Mouse (Mus musculus): ENCODE measurements around the gene Tbc1d9b. TPM values are rescaled to one million over a fixed set of nuclear protein-coding genes. Genes with fewer than 3 reads are reported as not detected.

Gene Tbc1d9b
- total RNA-seq, 2 experiments from 2014 or later: 71.9 to 77.0 TPM

DNA sequence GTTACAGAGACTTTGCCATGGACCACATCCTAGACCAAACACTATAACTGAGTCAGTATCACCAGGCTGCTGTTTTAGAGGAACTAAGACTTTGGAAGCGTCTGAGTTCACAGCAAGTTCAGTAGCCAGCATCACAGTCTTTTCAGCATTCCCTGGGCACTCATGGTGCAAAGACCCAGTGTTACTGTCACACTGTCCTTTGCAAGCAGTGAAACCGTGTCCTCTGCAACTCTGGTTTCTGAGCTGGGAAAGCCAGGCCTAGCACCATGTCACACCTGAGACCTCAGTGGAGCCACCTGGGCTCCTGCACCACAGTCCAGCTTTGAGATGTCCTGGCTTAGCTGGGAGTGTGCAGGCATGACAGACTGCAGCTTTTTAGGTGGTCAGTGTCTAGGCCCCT, 67.7 kb downstream of the Tbc1d9b start:
- intact Hi-C loops (cut with DNase I): no loop called here

DNA sequence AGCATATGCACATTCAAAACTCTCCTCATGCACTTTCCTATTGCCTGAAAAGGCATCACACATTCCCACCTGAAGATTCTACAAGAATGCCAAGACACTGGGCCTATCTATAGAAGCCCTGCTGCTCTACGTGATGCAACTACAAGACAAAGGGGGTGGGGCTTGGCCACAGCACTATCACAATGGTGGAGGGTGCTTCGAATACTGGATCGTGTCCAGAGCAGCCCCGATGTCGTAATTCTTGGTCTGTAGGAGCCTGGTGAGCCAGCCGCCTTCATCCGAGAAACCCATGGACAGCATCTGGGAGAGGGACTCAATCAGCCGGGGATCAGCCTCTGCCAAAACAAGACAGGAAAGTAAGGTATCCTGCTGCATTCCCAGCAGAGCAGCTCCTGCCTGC, 69.4 kb downstream of the Tbc1d9b start:
- DNase-seq (ENCODE audit: extremely low spot score in 1 of 2, low spot score in 2 of 2): no peak
- intact Hi-C loops (cut with DNase I): no loop called here

More for the DNA sequence above, 67.7 kb downstream of the Tbc1d9b start:
- DNase-seq (ENCODE audit: extremely low spot score in 1 of 2, low spot score in 2 of 2): no peak

DNA sequence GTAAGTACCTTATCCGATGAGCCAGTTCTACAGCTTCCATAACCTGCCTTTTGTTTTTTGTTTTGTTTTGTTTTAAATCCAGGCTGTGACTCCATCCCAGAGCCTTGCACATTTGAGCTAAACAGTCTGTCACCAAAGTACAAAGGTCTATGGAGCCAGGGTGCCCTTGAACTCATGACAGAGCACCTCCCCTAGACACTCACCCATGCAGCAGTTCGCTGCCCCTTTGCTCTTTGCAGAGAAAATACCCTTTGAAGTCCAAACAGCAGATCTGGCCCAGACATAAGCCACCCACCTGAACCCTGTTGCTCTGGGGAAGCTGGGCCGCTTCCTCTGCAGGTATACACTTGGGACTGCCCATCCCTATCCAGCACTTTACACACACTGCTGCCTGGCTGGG, 70.4 kb downstream of the Tbc1d9b start:
- intact Hi-C loops (cut with DNase I): no loop called here
- no peak for DNase-seq (ENCODE audit: extremely low spot score in 1 of 2, low spot score in 2 of 2)

DNA sequence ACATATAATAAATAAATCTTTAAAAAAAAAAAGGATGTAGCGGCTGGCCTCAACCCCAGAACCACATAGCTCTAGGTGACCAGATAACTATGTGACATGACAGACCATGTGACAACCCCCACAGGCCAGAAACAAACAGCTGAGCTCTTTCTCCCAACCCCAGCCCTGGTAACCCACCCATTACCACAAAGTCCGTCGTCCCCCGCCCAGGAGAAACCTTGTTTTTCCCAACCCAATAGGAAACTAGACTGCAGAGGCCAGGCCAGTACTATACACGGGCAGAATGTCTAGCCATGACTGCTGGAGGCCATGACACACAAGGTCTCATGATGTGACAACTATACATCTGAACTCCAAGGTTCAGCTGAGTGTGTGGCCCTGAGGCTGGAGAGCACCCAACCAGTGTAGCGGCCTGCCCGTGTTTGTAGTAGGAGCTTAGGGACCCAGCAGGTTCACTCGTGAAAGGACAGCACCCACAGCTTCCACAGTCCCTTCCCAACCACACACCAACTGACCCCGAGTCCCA, 72.2 kb downstream of the Tbc1d9b start:
- intact Hi-C loops (cut with DNase I): no loop called here
- no peak for DNase-seq (ENCODE audit: extremely low spot score in 1 of 2, low spot score in 2 of 2)

DNA sequence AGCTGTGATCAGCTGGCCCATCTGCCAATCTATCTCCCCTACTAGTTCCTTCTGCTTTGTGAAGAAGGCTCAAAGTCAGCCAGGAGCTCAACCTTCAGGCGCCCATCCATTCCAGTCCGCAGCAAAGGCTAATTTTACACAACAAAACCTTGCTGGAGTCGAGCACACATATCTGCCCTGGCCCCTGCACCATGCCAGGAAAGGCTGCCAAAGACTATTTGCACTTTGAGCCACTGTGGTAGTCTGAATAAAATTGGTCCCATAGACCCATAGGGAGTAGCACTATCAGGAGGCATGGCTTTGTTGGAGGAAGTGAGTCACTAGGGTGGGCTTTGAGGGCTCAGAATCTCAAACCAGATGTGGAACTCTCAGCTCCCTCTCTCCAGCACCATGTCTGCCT, 74.2 kb downstream of the Tbc1d9b start:
- no peak for DNase-seq (ENCODE audit: extremely low spot score in 1 of 2, low spot score in 2 of 2)
- intact Hi-C loops (cut with DNase I): no loop called here

DNA sequence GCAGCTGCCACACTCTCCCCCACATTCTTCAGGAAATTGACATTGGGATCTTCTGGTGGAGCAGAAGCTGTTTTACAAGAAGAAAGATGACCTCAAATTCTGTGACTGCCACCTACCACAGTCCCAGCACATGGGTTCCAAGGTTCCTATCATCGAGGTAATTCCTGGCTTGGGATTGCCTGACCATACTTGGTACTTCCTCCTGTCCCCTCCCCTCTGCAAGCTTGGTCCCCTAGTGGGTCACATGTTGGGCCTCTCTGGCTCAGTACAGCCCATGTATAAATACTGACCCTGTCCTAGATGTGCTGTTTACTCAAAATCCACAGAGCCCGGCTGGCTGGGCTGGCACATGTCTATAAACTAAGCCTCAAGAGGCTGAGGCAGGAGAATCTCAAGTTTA, 74.8 kb downstream of the Tbc1d9b start:
- intact Hi-C loops (cut with DNase I): no loop called here
- no peak for DNase-seq (ENCODE audit: extremely low spot score in 1 of 2, low spot score in 2 of 2)

DNA sequence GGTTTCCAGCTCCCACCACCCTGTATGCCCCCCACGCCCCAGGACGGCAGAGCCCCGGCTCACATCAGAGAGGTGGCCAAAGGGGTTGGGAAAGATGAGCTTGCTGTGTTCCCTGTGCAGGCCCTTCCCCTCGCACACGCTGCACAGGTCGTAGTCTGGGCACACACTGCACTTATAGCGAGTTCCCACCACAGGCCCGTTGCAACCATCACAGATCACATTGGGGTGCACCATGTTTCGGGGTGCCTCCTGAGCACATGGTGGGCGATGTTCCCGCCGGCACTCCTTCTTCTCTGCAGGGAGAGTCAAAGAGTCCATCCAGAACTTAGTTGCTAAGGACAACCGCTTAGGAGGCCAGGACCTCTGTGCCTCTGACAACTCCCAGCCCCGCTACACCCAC, 76.1 kb downstream of the Tbc1d9b start:
- intact Hi-C loops (cut with DNase I): no loop called here
- DNase-seq (ENCODE audit: extremely low spot score in 1 of 2, low spot score in 2 of 2): no peak

DNA sequence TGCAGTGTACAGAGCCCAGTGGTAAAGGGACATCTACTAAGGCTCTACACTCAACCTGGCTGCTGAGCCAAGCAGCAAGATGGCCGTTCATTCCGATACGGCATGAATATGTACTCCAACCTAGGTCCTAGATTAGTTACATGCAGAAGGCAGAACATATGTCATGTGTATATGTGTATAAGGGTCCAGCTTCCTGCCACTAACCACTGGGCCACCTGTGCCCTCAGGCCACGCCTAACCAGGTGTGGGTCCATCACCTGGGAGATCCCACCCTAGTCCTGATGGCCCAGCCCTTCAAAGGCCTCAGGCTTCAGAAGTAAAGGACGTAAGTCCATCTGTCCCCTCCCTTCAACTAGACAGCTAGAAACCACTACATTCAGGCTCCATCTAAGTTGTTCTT, 76.8 kb downstream of the Tbc1d9b start:
- intact Hi-C loops (cut with DNase I): no loop called here
- no peak for DNase-seq (ENCODE audit: extremely low spot score in 1 of 2, low spot score in 2 of 2)

DNA sequence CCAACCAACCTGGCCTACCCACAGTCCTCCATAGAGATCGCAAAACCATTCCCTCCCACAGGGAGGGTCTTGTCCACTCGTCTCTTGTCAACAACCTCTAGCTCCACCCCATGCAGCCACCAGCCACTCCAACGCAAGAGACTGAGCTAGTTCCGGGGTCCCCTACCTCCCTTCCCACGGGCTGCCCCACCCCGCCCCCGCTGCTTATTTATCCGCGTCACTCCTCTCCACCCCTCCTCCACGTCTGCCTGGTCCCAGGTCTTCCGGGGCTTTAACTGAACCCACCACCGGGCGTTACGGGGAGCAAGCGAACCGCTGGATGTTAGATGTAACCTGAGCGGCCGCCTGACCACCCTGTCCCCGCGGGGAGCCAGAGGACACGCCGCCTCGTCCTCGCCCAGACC, 78.9 kb downstream of the Tbc1d9b start:
- DNase-seq (ENCODE audit: extremely low spot score in 1 of 2, low spot score in 2 of 2): peak; percentile 90 to 97
- intact Hi-C loops (cut with DNase I): no loop called here

DNA sequence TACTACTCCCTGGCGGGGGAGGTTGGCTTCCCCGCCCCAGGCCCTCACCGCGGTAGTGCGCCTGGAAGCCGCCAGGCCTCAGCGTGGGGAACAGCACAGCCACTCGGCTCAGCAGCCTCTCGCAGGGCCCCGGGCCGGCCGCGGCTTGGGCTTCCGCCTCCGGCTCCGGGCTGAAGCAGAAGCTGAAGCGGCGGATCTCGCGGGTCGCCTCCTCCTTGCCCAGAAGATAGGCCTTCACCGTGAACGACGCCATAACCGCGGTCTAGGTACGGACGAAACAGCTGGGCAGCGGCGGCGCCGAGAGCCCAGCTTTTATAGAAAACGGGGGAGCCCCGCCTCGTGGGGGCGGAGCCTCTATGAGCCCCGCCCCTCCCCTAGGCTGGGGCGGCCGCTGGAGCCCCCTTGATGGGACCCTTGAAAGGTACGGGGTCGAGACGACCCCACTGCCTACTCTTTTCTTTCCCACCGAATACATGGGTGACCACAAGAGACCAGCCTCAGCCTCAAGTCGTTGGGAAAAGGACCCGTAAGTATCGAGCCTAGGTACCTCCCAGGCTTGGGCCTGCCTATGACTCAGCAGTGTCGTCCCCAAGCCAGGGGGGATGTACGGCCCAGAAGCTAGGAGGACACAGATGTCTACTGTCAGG, 79.4 kb downstream of the Tbc1d9b start, which contains the start of the genes Sqstm1 and Mgat4b:
Gene Sqstm1, minus strand, starts transcription at position 323 of the 647 bp plus-strand sequence.
Gene Mgat4b, plus strand, starts transcription at position 386 of the 647 bp plus-strand sequence.
- intact Hi-C loops (cut with DNase I): no loop called here
- DNase-seq (ENCODE audit: extremely low spot score in 1 of 2, low spot score in 2 of 2): peak; percentile 66 to 84

DNA sequence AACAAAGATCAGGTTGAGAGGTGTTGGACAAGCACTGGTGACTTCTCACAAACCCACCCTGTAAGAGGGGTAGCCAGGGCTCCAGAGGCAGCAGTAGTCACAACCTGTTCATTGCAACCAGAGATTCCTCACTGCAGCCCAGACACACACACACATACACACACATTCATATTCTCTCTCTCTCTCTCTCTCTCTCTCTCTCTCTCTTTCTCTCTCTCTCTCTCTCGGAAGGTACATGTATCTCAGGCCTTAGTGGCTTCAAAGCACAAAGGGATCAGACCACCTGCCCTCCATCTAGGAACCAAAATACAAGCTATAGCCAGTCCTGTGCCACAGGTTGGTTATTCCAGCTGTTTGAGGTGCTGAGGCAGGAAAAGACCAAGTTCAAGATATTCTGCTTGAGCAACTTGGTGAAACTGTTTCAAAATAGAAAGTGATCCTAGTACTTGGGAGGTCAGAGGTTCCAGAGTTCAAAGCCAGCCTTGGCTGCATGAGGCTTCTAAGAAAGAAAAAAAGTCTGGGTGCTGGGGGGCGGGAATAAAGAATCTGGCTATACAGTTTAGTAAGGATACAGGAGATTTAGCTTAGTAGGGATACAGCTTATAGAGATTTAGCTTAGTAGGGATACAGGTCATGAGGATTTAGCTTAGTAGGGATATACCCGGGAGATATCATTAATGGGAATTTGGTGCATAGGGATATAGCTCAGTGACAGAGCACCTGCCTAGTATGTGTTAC, 80.3 kb downstream of the Tbc1d9b start:
- no peak for DNase-seq (ENCODE audit: extremely low spot score in 1 of 2, low spot score in 2 of 2)
- intact Hi-C loops (cut with DNase I): no loop called here

DNA sequence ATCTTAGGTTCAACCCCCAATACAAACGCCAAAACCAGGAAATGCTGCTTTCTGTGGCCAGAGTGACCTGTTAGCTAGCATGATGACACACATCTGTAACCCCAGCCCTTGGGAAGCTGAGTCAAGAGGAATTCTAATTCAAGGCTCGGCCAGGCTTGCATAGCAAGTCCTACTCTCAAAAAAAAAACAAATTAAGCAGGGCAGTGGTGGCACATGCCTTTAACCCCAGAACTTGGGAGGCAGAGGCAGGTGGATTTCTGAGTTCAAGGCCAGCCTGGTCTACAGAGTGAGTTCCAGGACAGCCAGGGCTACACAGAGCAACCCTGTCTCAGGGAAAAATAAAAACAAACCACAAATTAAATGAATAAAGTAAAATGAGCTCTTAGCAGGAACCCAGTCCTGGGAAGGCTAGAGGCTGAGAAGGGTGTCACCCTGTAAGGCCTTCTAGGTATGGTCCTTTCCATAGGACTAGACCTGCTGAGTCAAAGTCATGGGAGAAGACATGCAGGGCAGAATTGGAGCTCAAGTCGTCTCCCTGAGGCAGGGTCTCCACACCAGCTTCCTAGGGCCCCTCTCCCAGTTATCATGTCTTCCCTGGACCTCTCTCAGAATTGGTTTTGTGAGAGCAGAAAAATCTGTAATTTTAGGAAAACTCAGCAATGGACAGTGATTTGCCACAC, 81.0 kb downstream of the Tbc1d9b start:
- DNase-seq (ENCODE audit: extremely low spot score in 1 of 2, low spot score in 2 of 2): no peak
- intact Hi-C loops (cut with DNase I): no loop called here

DNA sequence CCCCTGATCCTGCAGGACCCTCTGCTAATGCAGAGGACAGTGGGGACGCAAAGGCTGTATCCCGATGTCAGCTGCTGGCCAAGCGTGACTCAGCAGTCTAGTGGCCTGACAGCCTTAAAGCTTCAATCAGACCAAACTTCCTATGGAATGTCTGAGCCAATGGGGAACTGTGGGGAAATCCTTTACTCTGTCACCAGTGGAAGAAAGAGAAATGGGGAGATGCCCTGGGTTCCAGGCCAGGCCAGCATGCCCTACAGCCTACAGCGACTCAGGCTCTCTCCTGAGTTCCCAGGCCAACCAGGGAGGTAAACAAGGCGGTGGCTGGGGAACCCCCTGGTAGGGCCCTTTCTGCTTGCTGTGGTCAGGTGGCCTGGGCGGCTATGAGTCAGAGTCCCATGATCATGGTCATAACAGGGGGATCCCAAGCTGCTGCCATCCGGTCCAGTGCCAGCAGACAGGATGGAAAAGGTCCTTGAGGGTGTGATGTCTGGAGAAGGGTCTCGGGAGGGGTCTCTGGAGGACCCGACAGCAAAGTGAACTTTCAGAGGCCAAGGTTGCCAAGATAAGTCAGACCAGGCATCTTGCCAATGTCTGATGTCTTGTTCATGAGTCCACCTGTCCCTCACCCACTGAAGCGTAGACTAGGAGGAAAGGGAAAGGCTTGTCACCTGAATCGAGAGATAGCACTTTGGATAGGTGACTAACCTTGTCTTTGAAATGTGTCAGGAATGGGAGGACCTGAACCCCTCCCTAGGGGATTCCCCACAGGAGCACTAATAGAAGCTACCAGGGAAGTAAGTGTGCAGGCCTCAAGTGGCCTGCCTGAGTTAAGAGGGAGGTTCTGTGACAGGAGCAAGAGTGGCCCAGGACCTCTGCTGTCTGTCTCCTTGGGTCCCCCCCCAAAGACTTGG, 81.9 kb downstream of the Tbc1d9b start:
- intact Hi-C loops (cut with DNase I): no loop called here
- peak in 1 of 2 experiments; percentile 86 for DNase-seq (ENCODE audit: extremely low spot score in 1 of 2, low spot score in 2 of 2)

DNA sequence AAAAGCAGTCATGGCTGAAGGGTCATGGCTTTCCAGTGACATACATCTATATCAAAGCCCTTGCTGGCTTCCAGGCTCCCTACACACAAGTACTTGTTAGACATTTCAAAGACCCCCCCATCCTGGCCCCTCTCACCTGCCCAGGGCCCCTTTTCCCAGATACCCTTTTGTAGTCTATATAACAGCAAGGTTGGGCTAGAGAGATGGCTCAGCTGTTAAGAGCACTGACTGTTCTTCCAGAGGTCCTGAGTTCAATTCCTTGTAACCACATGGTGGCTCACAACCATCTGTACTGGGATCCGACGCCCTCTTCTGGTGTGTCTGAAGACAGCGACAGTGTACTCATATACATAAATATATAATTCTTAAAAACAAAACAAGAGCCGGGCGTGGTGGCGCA, 83.4 kb downstream of the Tbc1d9b start:
- intact Hi-C loops (cut with DNase I): no loop called here
- DNase-seq (ENCODE audit: extremely low spot score in 1 of 2, low spot score in 2 of 2): no peak

DNA sequence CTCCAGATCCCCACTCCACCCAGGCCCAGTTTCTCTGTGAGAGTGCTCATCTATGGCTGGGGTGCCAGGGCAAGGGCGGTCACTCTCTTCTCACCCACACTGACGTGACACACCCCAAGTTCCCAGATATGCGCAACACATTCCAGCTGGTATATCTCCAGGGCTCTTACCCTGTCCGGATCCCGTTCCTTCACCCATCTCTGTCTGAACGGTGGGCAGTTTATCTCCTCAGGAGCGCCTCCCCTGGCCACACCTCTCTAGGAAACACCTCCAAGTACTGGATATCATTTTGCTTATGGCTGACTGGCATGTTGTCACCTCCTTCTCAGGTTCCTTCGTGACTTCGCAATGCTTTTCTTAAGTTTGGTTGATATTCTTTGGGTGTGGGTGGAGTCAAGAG, 84.4 kb downstream of the Tbc1d9b start:
- intact Hi-C loops (cut with DNase I): no loop called here
- no peak for DNase-seq (ENCODE audit: extremely low spot score in 1 of 2, low spot score in 2 of 2)

DNA sequence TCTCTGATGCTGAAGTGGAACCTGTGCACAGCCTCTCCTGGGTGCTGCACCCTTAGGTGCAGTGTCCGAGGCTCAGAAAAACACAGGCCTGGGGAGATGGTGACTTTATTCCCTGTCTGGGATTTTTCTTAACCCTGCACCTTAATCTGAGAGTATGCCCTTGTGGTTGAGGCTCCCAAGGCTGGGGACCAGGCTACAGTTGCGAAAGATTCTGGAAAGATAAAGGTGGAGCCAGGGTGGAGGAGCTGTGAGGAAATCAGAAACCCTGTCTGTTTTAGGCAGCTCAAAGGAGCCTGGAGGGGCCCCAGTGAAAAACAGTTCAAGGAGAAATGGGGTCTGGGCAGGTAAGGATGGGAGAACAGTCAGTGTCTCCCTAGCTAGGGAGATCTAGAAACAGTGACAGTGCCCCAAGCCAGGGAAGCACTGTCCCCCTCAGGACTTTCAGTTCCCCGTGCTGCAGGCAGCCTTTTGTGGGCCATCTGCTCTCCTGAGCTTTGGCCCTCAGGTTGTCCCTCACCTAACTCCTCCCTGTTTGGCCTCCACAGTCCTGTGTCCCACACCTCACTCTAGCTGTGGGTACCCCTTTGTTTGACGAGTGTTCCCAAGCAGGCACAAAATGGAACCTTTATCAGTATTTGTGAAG, 85.6 kb downstream of the Tbc1d9b start:
- intact Hi-C loops (cut with DNase I): no loop called here
- DNase-seq (ENCODE audit: extremely low spot score in 1 of 2, low spot score in 2 of 2): peak in 1 of 2 experiments; percentile 11

DNA sequence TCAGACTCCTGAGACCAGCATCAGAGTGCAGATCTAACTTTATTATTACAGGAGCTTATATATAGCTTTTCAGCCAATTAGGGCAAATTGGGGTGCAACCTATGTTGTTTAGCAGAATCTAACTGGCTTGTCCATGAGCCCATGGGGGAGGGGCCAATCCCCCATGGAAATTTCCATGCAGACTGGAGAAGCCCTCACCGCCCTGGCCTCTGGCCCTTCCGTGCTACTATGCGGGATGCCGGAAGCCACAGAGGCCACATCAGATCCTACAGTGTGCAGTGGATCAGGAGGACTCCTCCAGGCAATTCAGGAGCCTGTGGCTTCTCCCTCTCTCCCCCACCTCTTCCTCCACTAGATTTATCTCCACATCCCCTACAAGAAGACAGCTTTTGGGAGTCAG, 86.6 kb downstream of the Tbc1d9b start:
- intact Hi-C loops (cut with DNase I): no loop called here
- DNase-seq (ENCODE audit: extremely low spot score in 1 of 2, low spot score in 2 of 2): peak in 1 of 2 experiments; percentile 82

DNA sequence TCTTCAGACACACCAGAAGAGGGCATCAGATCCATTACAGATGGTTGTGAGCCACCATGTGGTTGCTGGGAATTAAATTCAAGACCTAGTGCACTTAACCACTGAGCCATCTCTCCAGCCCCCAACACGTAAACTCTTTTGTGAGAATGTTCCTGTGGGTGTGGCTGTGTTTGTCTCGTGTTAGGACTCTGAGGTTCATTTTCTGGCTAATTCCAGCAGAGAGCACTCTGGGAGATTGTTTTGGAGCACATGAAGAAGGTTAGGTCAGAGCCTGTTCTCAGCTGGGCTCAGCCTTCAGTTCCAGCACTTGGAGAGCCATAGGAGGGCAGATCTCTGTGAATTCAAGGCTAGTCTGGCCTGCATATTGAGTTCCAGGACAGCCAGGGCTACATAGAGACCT, 88.6 kb downstream of the Tbc1d9b start:
- DNase-seq (ENCODE audit: extremely low spot score in 1 of 2, low spot score in 2 of 2): peak in 1 of 2 experiments; percentile 10
- intact Hi-C loops (cut with DNase I): no loop called here
